Mouse (Mus musculus): ENCODE data around the gene Olfr803.

Olfr803 gene

DNA sequence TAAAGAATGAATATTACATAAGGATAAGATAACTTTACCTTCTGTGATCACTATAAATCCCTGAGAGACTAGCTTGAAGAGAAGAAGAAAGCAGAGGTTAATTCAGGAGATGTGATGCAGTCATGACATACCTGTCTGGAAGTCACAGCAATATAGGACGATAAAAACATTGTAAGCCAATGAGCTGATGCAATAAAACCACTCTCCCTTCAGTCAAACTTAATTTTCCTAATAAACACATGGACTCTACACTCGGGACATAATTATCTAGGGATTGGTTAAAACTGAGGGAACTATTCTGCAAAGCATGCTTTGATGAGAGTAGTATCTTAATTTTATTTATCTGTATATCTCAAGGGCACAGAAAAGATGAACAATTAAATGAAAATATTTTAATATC, at the start of gene Olfr803:
Olfr803 (minus strand) TSS at position 101 of the 400 bp plus-strand sequence.
- no peak for DNase-seq

DNA sequence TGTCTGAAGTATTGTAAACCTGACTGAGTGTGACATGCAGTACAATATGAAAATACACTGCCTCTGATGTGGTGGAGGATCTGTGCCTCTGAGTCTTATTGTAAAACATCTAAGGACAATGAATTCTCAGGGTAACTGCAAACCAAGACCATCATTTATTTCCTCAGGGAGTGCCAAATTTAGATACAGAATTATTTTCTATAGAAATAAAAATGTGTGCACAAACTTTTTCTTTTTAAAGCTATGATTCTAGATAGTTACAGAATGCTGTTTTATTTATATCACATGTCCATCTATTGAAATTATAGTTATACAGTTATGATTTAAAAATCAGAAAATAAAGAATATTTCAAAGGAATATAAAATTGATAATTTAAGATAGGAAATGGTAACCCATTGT, 47.7 kb upstream of the Olfr803 start, which contains the start of gene Olfr806:
Olfr806 (minus strand) TSS at position 101 of the 400 bp plus-strand sequence.
- no peak for DNase-seq

- no peak for DNase-seq
Observed at GRCm38 (mm10) chr10:129729275-129729674, 35.2 kb upstream of the Olfr803 start, which contains the start of gene Olfr805. TSS of gene Olfr805 (minus strand) at chr10:129729375.

DNA sequence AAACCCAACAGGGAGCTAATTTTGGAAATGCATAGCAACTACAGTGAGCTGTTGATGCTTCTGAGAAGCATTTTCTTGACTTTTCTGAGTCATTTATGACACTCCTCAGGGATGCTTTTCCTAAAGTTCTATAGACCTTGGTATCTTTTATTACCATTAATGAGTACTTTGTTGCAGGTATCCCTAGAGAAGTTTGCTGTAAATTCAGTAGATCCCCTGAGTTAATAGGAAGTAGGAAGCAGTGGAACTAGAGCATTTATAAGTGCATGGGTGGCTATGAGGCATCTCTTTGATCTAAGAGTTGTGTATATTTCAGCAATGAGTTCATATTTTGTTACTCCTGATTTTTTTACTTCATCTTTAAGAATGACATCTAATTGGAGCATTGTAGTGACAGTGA, 8.8 kb upstream of the Olfr803 start, which contains the start of gene Olfr804:
Olfr804 (plus strand) TSS at position 301 of the 400 bp plus-strand sequence.
- no peak for DNase-seq

DNA sequence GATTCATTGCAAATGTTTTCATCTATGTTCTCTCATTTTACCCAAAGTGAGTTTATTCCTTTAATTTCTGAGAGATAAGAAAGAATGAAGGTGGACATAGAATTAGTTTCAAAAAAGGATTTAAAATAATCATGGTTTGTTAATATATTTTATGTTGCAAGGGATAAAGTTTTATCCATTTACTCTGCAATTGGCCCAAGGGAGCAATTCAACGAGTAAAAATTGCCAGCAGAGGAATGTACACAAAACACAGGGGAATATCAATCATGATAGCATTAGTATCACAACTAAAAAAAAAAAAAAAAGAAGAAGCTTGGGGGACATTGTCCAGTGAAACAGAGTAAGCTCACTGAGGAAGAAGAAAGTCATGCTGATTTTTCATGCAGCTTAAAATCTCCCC, 6.0 kb downstream of the Olfr803 start, which contains the start of gene Olfr802:
Olfr802 (minus strand) TSS at position 101 of the 400 bp plus-strand sequence.
- DNase-seq, result no peak

DNA sequence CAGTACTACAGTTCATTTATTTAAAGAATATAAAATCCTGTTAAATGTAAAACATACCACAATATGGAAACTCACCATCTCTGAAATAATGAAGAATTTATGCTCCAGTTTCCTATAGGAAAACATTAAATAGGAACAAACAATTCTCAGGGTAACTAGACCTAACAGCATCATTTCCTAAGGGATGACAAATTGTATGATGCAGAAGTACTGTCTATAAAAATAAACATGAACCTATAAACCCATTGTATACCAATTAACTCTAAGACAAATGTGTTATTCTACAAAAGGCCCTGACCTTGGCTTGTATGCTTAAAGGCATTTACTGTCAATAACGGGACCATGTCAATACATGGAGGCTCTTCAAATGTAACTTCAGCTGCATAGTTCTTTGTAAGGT, 20.3 kb downstream of the Olfr803 start, which contains the start of gene Olfr801:
Olfr801 (minus strand) TSS at position 101 of the 400 bp plus-strand sequence.
- no peak for DNase-seq

- no peak for DNase-seq
Observed at GRCm38 (mm10) chr10:129657394-129657793, 36.7 kb downstream of the Olfr803 start, which contains the start of gene Olfr800. TSS of gene Olfr800 (plus strand) at chr10:129657694.

- DNase-seq, result no peak
Observed at GRCm38 (mm10) chr10:129651763-129652162, 42.3 kb downstream of the Olfr803 start.

All from kidney, postnatal 4 days (tissue).